In the genomic region with DNA sequence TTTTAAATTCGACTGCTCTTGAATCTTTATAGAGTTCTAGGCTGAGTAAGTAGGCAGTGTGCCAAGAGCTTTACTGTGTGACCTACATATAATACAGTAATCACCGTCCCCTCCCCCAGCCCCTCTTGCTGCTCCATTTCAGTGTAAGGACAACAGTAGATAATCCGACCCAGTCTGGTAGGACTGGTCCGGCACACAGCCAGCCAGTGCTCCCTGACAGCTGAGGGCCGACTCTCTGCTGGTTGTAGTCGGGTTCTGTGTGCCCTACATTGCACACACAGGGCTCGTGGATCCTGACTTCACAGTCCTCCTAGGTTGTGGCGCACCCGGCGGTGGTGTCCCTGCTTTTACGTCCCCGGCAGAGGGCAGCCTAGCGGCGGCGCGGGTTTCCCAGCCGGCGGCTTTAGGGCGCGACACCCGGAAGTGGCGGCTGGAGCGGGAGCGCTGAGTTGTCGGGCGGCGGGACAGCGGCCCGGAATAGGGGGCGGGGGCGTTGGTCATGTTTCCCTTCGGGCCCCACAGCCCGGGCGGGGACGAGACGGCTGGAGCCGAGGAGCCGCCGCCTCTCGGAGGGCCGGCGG, we compare ENCODE assay signal across 8 mouse cellular contexts. TPM values are rescaled to one million over a fixed set of nuclear protein-coding genes. Genes with fewer than 3 reads are reported as not detected.
DNase-seq lines count a peak whose midpoint lies in the region; ATAC-seq and TF ChIP-seq lines count a peak whose summit lies in the region.

Gene Dcaf10 (plus strand): TSS at position 433 of the 581 bp plus-strand sequence.

- H3K36me3 ChIP-seq in hindbrain, embryonic 10.5 days, result peaks cover 9% of the 10 kb centered on the region; the same call in 1 of the 2 replicates
- H3K36me3 ChIP-seq in lung, postnatal 0 days (ENCODE audit: insufficient read depth, low read length), result no peaks in the 10 kb centered on the region

- H3K27me3 ChIP-seq in hindbrain, embryonic 10.5 days (ENCODE audit: insufficient read depth, poor library complexity, severe bottlenecking), result no peaks in the 10 kb centered on the region
- H3K27me3 ChIP-seq in lung, postnatal 0 days (replicated peaks; ENCODE audit: insufficient read depth, low read length), result no peaks in the 10 kb centered on the region

- TF ChIP-seq EP300 in lung, postnatal 0 days (IDR thresholded peaks at IDR 0.05), result no peak

- DNase-seq in MN1 (ENCODE audit: low spot score), result peak; percentile 93
- peak; percentile 90 for DNase-seq in cerebellum, adult 9-10 months
- DNase-seq in hindbrain, embryonic 10.5 days (ENCODE audit: low spot score), result peak; percentile 96
- DNase-seq in layer of hippocampus, adult 9-11 months, result peak; percentile 83
- DNase-seq in lung, postnatal 0 days (ENCODE audit: low spot score), result peak; percentile 94
- DNase-seq in ovary, postnatal 14 days (ENCODE audit: low spot score), result peak; percentile 97
- peak; percentile 95 for DNase-seq in thymus, postnatal 14 days

- 3% methylated on average over 33 of the region's 42 CpGs for whole genome bisulfite sequencing in hindbrain, embryonic 10.5 days
- WGBS in lung, postnatal 0 days, result under 1% methylated on average over 32 of the region's 42 CpGs

- H3K27ac ChIP-seq in hindbrain, embryonic 10.5 days, result peak within 1 kb of the TSS; percentile 95
- H3K27ac ChIP-seq in lung, postnatal 0 days (ENCODE audit: low read length), result peak within 1 kb of the TSS; percentile 98

- peak; percentile 80 for TF ChIP-seq CTCF in lung, postnatal 0 days (IDR thresholded peaks at IDR 0.05)

- H3K9ac ChIP-seq in lung, postnatal 0 days (replicated peaks; ENCODE audit: low read depth), result peak within 1 kb of the TSS; percentile 95

- peak within 1 kb of the TSS; percentile 70 for H3K4me2 ChIP-seq in lung, postnatal 0 days (replicated peaks; ENCODE audit: low read depth, low read length)

- H3K9me3 ChIP-seq in hindbrain, embryonic 10.5 days, result no peaks in the 10 kb centered on the region
- H3K9me3 ChIP-seq in lung, postnatal 0 days (ENCODE audit: low read length), result no peaks in the 10 kb centered on the region

- peak; percentile 94 for ATAC-seq in frontal cortex, adult (ENCODE audit: low TSS enrichment)
- peak; percentile 96 for ATAC-seq in lung, postnatal 0 days

- peaks cover 27% of the 10 kb centered on the region for H3K4me1 ChIP-seq in hindbrain, embryonic 10.5 days (replicated peaks)
- peaks cover 5% of the 10 kb centered on the region; the same call in 1 of the 2 replicates for H3K4me1 ChIP-seq in lung, postnatal 0 days (ENCODE audit: insufficient read depth, low read depth, low read length)

- peak within 1 kb of the TSS; percentile 96 for H3K4me3 ChIP-seq in hindbrain, embryonic 10.5 days
- peak within 1 kb of the TSS; percentile 93 for H3K4me3 ChIP-seq in lung, postnatal 0 days (ENCODE audit: low read depth, low read length)

RNA-seq across cellular contexts. Expression of gene Dcaf10, which starts in this region (rescaled TPM):
- 9.2 and 10.4 TPM in 2 replicates for polyA plus RNA-seq in hindbrain, embryonic 10.5 days (2016; fragmentation: Nextera tagmentation; extraction: Ambion mirVana)
- polyA plus RNA-seq in lung, postnatal 0 days (2015; fragmentation: Nextera tagmentation; extraction: Ambion mirVana), result 12.3 and 12.8 TPM in 2 replicates

Comparison
In these comparisons a context has a peak if more than half of its experiments do, and no peak if none do; other contexts are left out.
1. Peak in every context shown above with its lines: DNase-seq, ATAC-seq, H3K4me3 ChIP-seq and H3K27ac ChIP-seq.